ENCODE assay signal across 27 mouse cellular contexts in genomic region chr3:96787784-96788183, GRCm38 (mm10). TPM values are rescaled to one million over a fixed set of nuclear protein-coding genes. Genes with fewer than 3 reads are reported as not detected.
DNase-seq lines count a peak whose midpoint lies in the region; ATAC-seq and TF ChIP-seq lines count a peak whose summit lies in the region.
"Had no signal": no experiment of that assay in that cellular context is flagged by ENCODE, and none has a peak within 500 bp of the region (broad histone marks: within the 10 kb centered on the region; RNA-seq: fewer than 3 reads in every experiment).

No protein-coding gene starts in this region.

- peak; percentile 5 for TF ChIP-seq RAD21 in CH12.LX (IDR thresholded peaks at IDR 0.05; ENCODE audit: low read depth, low read length)

- H3K4me2 ChIP-seq in CH12.LX (ENCODE audit: insufficient read depth, low read depth, poor library complexity, severe bottlenecking) = no peak overlapping the region
- H3K4me2 ChIP-seq: heart, embryonic 11.5 days; hindbrain, embryonic 15.5 days; neural tube, embryonic 13.5 days had no signal

- in situ Hi-C loops in CH12.LX (cut with MboI; ENCODE audit: low pct_ligation_motif_present, low pct_unique_long_range_greater_than_20kb, low sequenced_read_pairs) = no loop called here

- H3K9me3 ChIP-seq in CH12.LX (replicated peaks; ENCODE audit: low read length) = no peaks in the 10 kb centered on the region
- H3K9me3 ChIP-seq: embryonic facial prominence, embryonic 10.5 days; hindbrain, embryonic 15.5 days; neural tube, embryonic 13.5 days had no signal

- dilution Hi-C loops in CH12.LX (cut with MboI; ENCODE audit: extremely low pct_ligation_motif_present, extremely low pct_unique_long_range_greater_than_20kb, low sequenced_read_pairs) = no loop called here

- no peaks in the 10 kb centered on the region for H3K79me2 ChIP-seq in CH12.LX (replicated peaks; ENCODE audit: control insufficient read depth, extremely low read depth, insufficient read depth, poor library complexity, severe bottlenecking)

- no peak overlapping the region for H3K27ac ChIP-seq in CH12.LX (ENCODE audit: insufficient read depth, low read depth)
- H3K27ac ChIP-seq: embryonic facial prominence, embryonic 10.5 days; hindbrain, embryonic 15.5 days; neural tube, embryonic 13.5 days had no signal

- no peak overlapping the region for H3K4me3 ChIP-seq in CH12.LX (replicated peaks in 1 of 3; ENCODE audit: low read depth in 2 of 3, low read length in 2 of 3, poor library complexity in 1 of 3)
- H3K4me3 ChIP-seq: embryonic facial prominence, embryonic 10.5 days; hindbrain, embryonic 15.5 days; neural tube, embryonic 13.5 days had no signal

- peak in 1 of 2 experiments; percentile 23; a peak in 1 of 4 replicates for TF ChIP-seq CTCF in CH12.LX (conservative IDR thresholded peaks at IDR 0.05 in 1 of 2, IDR thresholded peaks at IDR 0.05 in 1 of 2; ENCODE audit: low read depth in 2 of 2, low read length in 2 of 2)

- H3K9ac ChIP-seq in CH12.LX (ENCODE audit: insufficient read depth, low read depth) = no peak overlapping the region
- H3K9ac ChIP-seq: forebrain, postnatal 0 days; hindbrain, embryonic 15.5 days; neural tube, embryonic 13.5 days had no signal

- peaks cover 25 to 76% of the 10 kb centered on the region in 2 experiments for H3K36me3 ChIP-seq in CH12.LX (replicated peaks in 1 of 2; ENCODE audit: control insufficient read depth in 1 of 2, insufficient read depth in 1 of 2, low read length in 1 of 2)

- no peak for TF ChIP-seq EP300 in CH12.LX (IDR thresholded peaks at IDR 0.05; ENCODE audit: low read length)

- H3K4me1 ChIP-seq in CH12.LX (ENCODE audit: control insufficient read depth in 1 of 2, insufficient read depth in 2 of 2) = peaks cover 8 to 42% of the 10 kb centered on the region in 2 experiments; a peak in 3 of 4 replicates
- H3K4me1 ChIP-seq: embryonic facial prominence, embryonic 10.5 days; hindbrain, embryonic 15.5 days; neural tube, embryonic 13.5 days had no signal

- 0 out of 2 replicates have a peak, but pooled peaks have one; percentile 22 for ATAC-seq in common myeloid progenitor, adult 5-6 weeks (replicated peaks; ENCODE audit: low read depth, poor library complexity, severe bottlenecking)
- ATAC-seq in megakaryocyte progenitor cell, adult 5-6 weeks (replicated peaks; ENCODE audit: poor library complexity) = peak; percentile 80
- ATAC-seq: CD4-positive, CD25-positive, alpha-beta regulatory T cell, adult 4 months; forebrain, postnatal 0 days had no signal

- TF ChIP-seq POLR2A in CH12.LX (IDR thresholded peaks at IDR 0.05; ENCODE audit: low read depth, low read length) = no peak

- peak; percentile 60 for DNase-seq in 416B (ENCODE audit: low read depth)
- DNase-seq in CH12.LX (ENCODE audit: extremely low read depth) = peak; percentile 27
- DNase-seq in right cerebral cortex, postnatal 25 days = no peak
- DNase-seq in thymus, adult 18-20 months = no peak
- DNase-seq in gastrocnemius, adult 18-20 months (ENCODE audit: low spot score) = no peak
- DNase-seq: adrenal gland, postnatal 14 days; cerebellum, adult 9-10 months; forebrain, postnatal 0 days; lung, postnatal 10 days; midbrain, embryonic 14.5 days; retina, postnatal 1 day; thymus, postnatal 25 days had no signal

- no peaks in the 10 kb centered on the region for H3K27me3 ChIP-seq in CH12.LX (replicated peaks)
- H3K27me3 ChIP-seq: hindbrain, embryonic 15.5 days; neural tube, embryonic 13.5 days had no signal

TF ChIP-seq in CH12.LX, 34 proteins besides CTCF, POLR2A, EP300 and RAD21:
- TF ChIP-seq CHD2 (IDR thresholded peaks at IDR 0.05; ENCODE audit: low read length) (no peak), ZNF384 (IDR thresholded peaks at IDR 0.05; ENCODE audit: low read depth, low read length) (no peak), PAX5 (IDR thresholded peaks at IDR 0.05; ENCODE audit: low read length) (no peak), USF1 (IDR thresholded peaks at IDR 0.05; ENCODE audit: low read depth, low read length) (no peak), GABPA (IDR thresholded peaks at IDR 0.05; ENCODE audit: insufficient replicate concordance, low read depth, low read length) (no peak), MAFK (IDR thresholded peaks at IDR 0.05; ENCODE audit: insufficient replicate concordance, low read length) (peak; percentile 72; the same call in 1 of the 2 replicates), ZC3H11A (IDR thresholded peaks at IDR 0.05; ENCODE audit: low read depth, low read length) (no peak)

RNA-seq across cellular contexts. Expression of gene Pdzk1, which starts 41.3 kb away (rescaled TPM):
- total RNA-seq in CH12.LX (2012; rRNA removed) (0.13 TPM in 2 replicates), CH12.LX (2014; rRNA removed) (not detected in 2 replicates)
- polyA plus RNA-seq in CH12.LX (2012; ENCODE audit: insufficient read length, low read depth) = 0.11 TPM in 1 of 2 replicates, not detected in the other
- 0.50 and 1.5 TPM in 2 replicates for total RNA-seq in common myeloid progenitor, adult 5-6 weeks (2017)
- not detected in 2 replicates for total RNA-seq in megakaryocyte progenitor cell, adult 5-6 weeks (2015)
- not detected in 2 replicates for total RNA-seq in megakaryocyte progenitor cell, adult 5-6 weeks (2017)
- total RNA-seq in gastrocnemius, adult 18-20 months (2021) = under 1 TPM in 1 of 2 experiments, not detected in 1; 0.18 TPM
- total RNA-seq: forebrain, postnatal 0 days; left cerebral cortex, postnatal 10 days had no signal
- polyA plus RNA-seq: limb, embryonic 11.5 days; stomach, embryonic 14.5 days had no signal

RNA-seq across cellular contexts. Expression of gene Cd160, which starts 41.4 kb away (rescaled TPM):
- total RNA-seq in CH12.LX (2012; rRNA removed) (not detected in 2 replicates), CH12.LX (2014; rRNA removed) (not detected in 2 replicates)
- polyA plus RNA-seq in CH12.LX (2012; ENCODE audit: insufficient read length, low read depth) = 0.15 TPM in 1 of 2 replicates, not detected in the other
- total RNA-seq in common myeloid progenitor, adult 5-6 weeks (2017) = not detected in 2 replicates
- total RNA-seq in megakaryocyte progenitor cell, adult 5-6 weeks (2015) = 0.98 and 2.1 TPM in 2 replicates
- total RNA-seq in megakaryocyte progenitor cell, adult 5-6 weeks (2017) = 0.57 TPM in 1 of 2 replicates, not detected in the other
- not detected for total RNA-seq in gastrocnemius, adult 18-20 months (2021)
- total RNA-seq: adrenal gland, postnatal 14 days; forebrain, postnatal 0 days; layer of hippocampus, adult 18-20 months; layer of hippocampus, postnatal 14 days; left cerebral cortex, postnatal 10 days had no signal
- polyA plus RNA-seq: brain, embryonic 14.5 days; cortical plate, adult 2 months; heart, postnatal 0 days had no signal

Comparison
In these comparisons a context has a peak if more than half of its experiments do, and no peak if none do; other contexts are left out.
1. DNase-seq: peak in 416B (single experiment) and CH12.LX (single experiment); none in right cerebral cortex, postnatal 25 days (single experiment), thymus, adult 18-20 months (0 of 2) and gastrocnemius, adult 18-20 months (single experiment).